Mouse (Mus musculus) neural tube, embryonic 11.5 days (tissue): Measurements from ENCODE around the gene Errfi1. TPM values are rescaled to one million over a fixed set of nuclear protein-coding genes. Genes with fewer than 3 reads are reported as not detected.

Experiments
- ATAC-seq: fragments of 200-750 bp; cut with Nextera tagmentation; 2 replicates; pipeline ENCODE4 v1.8.0; 2017; ENCODE audit warnings: moderate number of reproducible peaks, mild to moderate bottlenecking, moderate TSS enrichment, moderate library complexity; ENCODE audit not compliant: insufficient read depth, low FRiP score, low TSS enrichment
- DNase-seq: peaks from one replicate; pipeline ENCODE4 v3.0.0-alpha.2; 2015; ENCODE audit warnings: low spot score
- H3K27ac ChIP-seq: fragments of 300-500 bp; sonication (generic); 2 replicates; pipeline ENCODE4 v1.5.1; 2014; ENCODE audit warnings: low read depth, mild to moderate bottlenecking, low read length
- H3K27me3 ChIP-seq: fragments of 300-500 bp; sonication (generic); 2 replicates; pipeline ENCODE4 v1.6.1; 2014; ENCODE audit warnings: mild to moderate bottlenecking, low read length, mixed read lengths; ENCODE audit not compliant: control insufficient read depth, insufficient read depth
- H3K36me3 ChIP-seq: fragments of 300-500 bp; sonication (generic); 2 replicates; pipeline ENCODE4 v1.6.1; 2014; ENCODE audit warnings: mild to moderate bottlenecking, low read length, moderate library complexity, mixed read lengths; ENCODE audit not compliant: control insufficient read depth, insufficient read depth
- H3K4me1 ChIP-seq: fragments of 300-500 bp; sonication (generic); 2 replicates; pipeline ENCODE4 v1.6.1; 2014; ENCODE audit warnings: low read length, mixed read lengths; ENCODE audit not compliant: control insufficient read depth, insufficient read depth
- H3K4me2 ChIP-seq: fragments of 300-500 bp; sonication (generic); 2 replicates; pipeline ENCODE4 v1.6.1; 2014; ENCODE audit warnings: low read depth, mild to moderate bottlenecking, moderate library complexity
- H3K4me3 ChIP-seq: fragments of 300-500 bp; sonication (generic); 2 replicates; pipeline ENCODE4 v1.5.1; 2014; ENCODE audit warnings: low read depth, low read length
- H3K9ac ChIP-seq: fragments of 300-500 bp; sonication (generic); 2 replicates; pipeline ENCODE4 v1.6.1; 2014; ENCODE audit warnings: mild to moderate bottlenecking, low read length
- H3K9me3 ChIP-seq: fragments of 300-500 bp; sonication (generic); 2 replicates; pipeline ENCODE4 v1.6.1; 2016; ENCODE audit warnings: low read length; ENCODE audit not compliant: control insufficient read depth
- WGBS: fragments of 180-500 bp; shearing (Covaris S2); extraction: QIAGEN DNeasy Blood & Tissue Kit; methylation state at CpG from one replicate; pipeline ENCODE4 v1.1.7; 2014; 5-methylcytosine and 5-hydroxymethylcytosine counted together
- polyA plus RNA-seq: library from polyadenylated mRNA; unstranded; fragments of >200 nt; fragmentation: Nextera tagmentation; extraction: Ambion mirVana; gene quantifications from 2 replicates; pipeline ENCODE4 v1.2.1, GENCODE M21; 2014

Gene Errfi1
- polyA plus RNA-seq, 1 experiment from 2014 or later, result 63.7 TPM

DNA sequence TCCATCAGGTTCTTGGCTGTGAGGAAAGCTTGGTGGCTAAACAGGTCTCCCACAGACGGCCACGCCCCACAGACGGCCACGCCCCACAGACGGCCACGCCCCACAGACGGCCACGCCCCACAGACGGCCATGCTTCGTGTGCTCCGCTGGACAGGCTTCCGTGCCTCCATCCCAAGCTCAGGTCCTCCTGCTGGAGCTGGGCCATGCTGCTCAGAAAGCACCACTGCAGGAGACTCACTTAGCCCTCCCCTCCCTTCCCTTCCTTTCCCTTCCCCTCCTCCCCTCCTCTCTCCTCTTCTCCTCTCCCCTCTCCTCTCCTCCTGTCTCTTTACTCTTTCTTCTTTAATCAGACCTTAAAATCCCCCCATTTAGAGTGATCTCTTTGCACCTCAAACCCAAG is 16.8 kb upstream of the Errfi1 start:
- no peak overlapping the region for H3K27ac ChIP-seq
- DNase-seq, result no peak
- H3K27me3 ChIP-seq, result no peaks in the 10 kb centered on the region
- WGBS, result 94% methylated on average over 12 of the region's 12 CpGs
- H3K9me3 ChIP-seq, result no peaks in the 10 kb centered on the region
- ATAC-seq, result no peak
- no peaks in the 10 kb centered on the region for H3K36me3 ChIP-seq
- no peak overlapping the region for H3K9ac ChIP-seq
- no peak overlapping the region for H3K4me3 ChIP-seq
- no peak overlapping the region for H3K4me2 ChIP-seq
- H3K4me1 ChIP-seq, result no peaks in the 10 kb centered on the region; the same call in 1 of the 2 replicates

DNA sequence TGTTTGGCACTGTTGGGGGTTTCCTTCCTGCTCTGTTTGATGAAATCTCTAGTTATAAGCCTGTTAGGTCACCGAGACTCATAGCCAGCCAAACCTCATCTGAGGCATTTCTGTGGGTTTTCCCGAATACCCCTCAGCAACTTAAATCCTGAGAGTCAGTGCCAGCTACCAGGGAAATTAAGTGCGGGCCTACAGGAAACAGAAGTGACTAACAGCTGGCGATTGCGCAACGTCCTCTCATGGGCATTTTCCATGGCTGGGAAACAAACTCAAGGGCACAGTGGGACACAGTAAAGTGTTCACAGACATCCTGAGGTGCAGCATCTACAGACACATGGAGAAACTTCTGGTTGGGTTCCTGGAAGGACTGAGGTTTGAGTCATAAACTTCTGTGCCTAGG is 16.3 kb upstream of the Errfi1 start:
- no peaks in the 10 kb centered on the region for H3K9me3 ChIP-seq
- no peaks in the 10 kb centered on the region; the same call in 1 of the 2 replicates for H3K4me1 ChIP-seq
- no peak overlapping the region for H3K27ac ChIP-seq
- 91% methylated on average over 6 of the region's 6 CpGs for WGBS
- H3K27me3 ChIP-seq, result no peaks in the 10 kb centered on the region
- H3K9ac ChIP-seq, result no peak overlapping the region
- DNase-seq, result no peak
- ATAC-seq, result no peak
- no peak overlapping the region for H3K4me3 ChIP-seq
- no peak overlapping the region for H3K4me2 ChIP-seq
- H3K36me3 ChIP-seq, result no peaks in the 10 kb centered on the region

DNA sequence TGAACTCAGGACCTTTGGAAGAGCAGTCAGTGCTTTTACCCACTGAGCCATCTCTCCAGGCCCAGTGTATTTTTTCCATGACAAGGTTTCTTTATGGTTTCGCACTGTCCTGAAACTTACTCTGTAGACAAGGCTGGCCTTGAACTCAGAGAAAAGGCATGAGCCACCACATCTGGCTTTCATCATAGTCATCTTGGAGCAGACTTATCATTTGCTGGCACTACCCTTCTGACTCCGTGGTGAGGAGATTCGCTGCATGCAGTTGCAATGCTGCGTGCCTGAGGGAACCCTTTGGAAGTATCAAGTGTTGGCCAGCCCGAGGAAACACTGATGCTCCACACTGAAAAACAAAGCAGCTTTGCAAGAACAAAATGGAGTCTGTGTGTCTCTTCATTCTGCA is 11.7 kb upstream of the Errfi1 start:
- Histone ChIP-seq H3K36me3 (no peaks in the 10 kb centered on the region), H3K9me3 (no peaks in the 10 kb centered on the region), H3K27ac (no peak overlapping the region), H3K27me3 (no peaks in the 10 kb centered on the region), H3K4me2 (no peak overlapping the region), H3K4me1 (no peaks in the 10 kb centered on the region), H3K9ac (no peak overlapping the region), H3K4me3 (no peak overlapping the region)
- ATAC-seq (no peak), DNase-seq (no peak)
- WGBS, result 85% methylated on average over 5 of the region's 5 CpGs

DNA sequence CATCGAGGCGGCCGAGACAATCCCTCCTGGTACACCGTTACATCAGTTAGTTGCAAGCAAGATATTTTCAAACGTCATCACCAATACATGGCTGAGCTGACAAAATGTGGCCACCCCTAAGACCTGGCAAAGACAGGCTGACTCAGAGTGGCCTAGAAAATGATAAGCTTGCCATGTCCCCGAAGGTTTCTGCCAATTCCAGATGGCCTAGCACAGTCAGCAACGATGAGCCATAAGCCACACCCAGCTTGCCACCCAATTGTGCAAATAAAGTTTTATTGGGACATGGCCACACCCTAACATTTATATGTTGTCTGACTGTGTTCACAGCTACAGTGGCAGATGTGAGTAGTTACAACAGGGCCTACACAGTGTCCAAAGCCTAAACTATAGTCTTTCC is 10.5 kb upstream of the Errfi1 start:
- Histone ChIP-seq H3K36me3 (no peaks in the 10 kb centered on the region), H3K4me2 (no peak overlapping the region), H3K27me3 (no peaks in the 10 kb centered on the region), H3K9ac (no peak overlapping the region), H3K4me3 (no peak overlapping the region), H3K27ac (no peak overlapping the region), H3K9me3 (no peaks in the 10 kb centered on the region), H3K4me1 (no peaks in the 10 kb centered on the region)
- DNase-seq (no peak), ATAC-seq (no peak)
- 82% methylated on average over 7 of the region's 7 CpGs for WGBS

DNA sequence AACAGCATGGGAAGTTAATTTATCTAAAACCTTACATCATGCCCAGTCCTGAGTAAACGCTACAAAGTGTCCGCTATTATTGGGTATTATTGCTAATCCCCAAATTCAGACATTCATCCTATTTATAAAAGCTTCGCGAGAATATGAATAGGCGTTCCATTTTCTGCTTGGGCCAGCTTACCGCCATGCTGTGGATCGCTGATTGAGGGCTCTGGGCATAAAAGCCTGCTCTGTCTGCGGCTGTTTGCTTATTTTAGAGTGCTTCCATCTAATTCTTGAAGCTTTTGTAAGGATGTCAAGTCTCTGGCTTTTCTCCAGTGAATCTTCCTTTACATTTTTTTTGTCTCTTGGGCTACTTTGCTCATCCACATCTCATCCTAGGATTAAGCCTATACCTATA is 7.4 kb upstream of the Errfi1 start:
- DNase-seq (no peak), ATAC-seq (no peak)
- Histone ChIP-seq H3K4me2 (no peak overlapping the region), H3K27ac (no peak overlapping the region), H3K4me1 (0 out of 2 replicates have a peak, but pooled peaks cover 2% of the 10 kb centered on the region), H3K9me3 (no peaks in the 10 kb centered on the region), H3K4me3 (no peak overlapping the region), H3K9ac (no peak overlapping the region), H3K27me3 (no peaks in the 10 kb centered on the region), H3K36me3 (no peaks in the 10 kb centered on the region)
- WGBS, result 80% methylated on average over 8 of the region's 8 CpGs

DNA sequence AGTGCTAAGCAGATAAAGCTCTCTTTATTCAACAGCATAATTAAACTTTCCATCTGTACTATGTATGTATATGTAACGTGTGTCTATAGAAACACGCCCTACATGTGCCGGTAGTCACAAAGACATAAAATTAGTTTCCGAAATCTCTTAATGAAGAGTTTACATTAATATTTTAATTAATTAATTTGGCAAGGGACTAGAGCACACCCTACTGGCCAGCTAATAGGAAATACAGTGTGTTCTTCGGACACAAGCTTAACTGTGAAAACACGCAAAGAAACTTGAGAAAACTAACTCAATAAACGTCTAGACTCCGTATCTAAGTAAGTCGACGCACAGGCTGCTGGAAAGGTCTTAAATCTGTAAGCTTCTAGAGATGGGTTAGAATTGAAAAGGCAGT is 3.8 kb upstream of the Errfi1 start:
- Histone ChIP-seq H3K4me3 (no peak overlapping the region), H3K27me3 (no peaks in the 10 kb centered on the region), H3K36me3 (no peaks in the 10 kb centered on the region), H3K4me1 (peaks cover 8% of the 10 kb centered on the region; the same call in 1 of the 2 replicates), H3K4me2 (no peak overlapping the region), H3K9me3 (no peaks in the 10 kb centered on the region), H3K9ac (no peak overlapping the region), H3K27ac (no peak overlapping the region)
- WGBS, result 74% methylated on average over 10 of the region's 10 CpGs
- ATAC-seq, result no peak
- no peak for DNase-seq

DNA sequence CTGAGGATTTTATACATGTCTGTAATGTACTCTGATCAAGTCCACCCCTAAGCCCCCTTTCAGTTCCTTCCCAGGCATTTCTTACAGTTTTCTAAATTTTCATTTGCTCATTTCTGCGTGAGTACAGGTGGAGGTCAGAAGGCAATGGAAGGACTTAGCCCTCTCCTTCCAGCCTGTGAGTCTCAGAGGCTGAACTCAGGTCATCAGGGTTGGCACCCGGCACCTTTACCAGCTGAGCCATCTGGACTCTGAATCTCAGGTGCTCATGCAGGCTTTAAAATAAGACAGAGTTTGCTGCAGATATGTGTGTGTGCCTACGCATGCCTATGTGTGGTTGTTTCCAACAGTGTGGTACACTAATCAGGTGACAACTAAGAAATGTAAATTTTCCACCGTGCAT is 2.8 kb upstream of the Errfi1 start:
- Histone ChIP-seq H3K27me3 (no peaks in the 10 kb centered on the region), H3K36me3 (no peaks in the 10 kb centered on the region), H3K9me3 (no peaks in the 10 kb centered on the region), H3K4me2 (no peak overlapping the region), H3K27ac (no peak overlapping the region), H3K9ac (no peak overlapping the region), H3K4me1 (peaks cover 9% of the 10 kb centered on the region; the same call in 1 of the 2 replicates), H3K4me3 (no peak overlapping the region)
- no peak for DNase-seq
- ATAC-seq, result no peak
- 94% methylated on average over 4 of the region's 4 CpGs for WGBS

DNA sequence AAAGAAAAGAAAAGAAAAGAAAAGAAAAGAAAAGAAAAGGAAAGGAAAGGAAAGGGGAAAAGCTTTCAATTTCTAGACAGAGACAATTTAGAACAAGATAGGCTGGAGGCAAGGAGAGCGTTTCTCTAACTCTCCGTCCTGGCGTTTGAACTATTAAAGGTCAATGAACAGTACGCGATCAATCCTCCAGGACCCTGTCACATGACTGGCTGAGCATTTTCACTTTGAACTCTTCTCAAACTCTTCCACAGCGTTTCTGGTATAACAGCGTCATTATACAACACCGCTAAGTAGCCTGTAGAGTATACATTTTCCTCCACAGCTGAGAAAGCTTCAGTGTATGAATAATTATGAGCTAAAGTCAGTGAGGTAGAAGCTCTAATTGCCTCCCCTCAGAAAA is 1.7 kb upstream of the Errfi1 start:
- no peak overlapping the region for H3K27ac ChIP-seq
- no peak for DNase-seq
- no peak for ATAC-seq
- no peak overlapping the region for H3K9ac ChIP-seq
- WGBS, result 68% methylated on average over 8 of the region's 8 CpGs
- H3K27me3 ChIP-seq, result no peaks in the 10 kb centered on the region
- peaks cover 10% of the 10 kb centered on the region; the same call in 1 of the 2 replicates for H3K4me1 ChIP-seq
- H3K4me2 ChIP-seq, result no peak overlapping the region
- H3K4me3 ChIP-seq, result no peak overlapping the region
- H3K36me3 ChIP-seq, result no peaks in the 10 kb centered on the region
- no peaks in the 10 kb centered on the region for H3K9me3 ChIP-seq

DNA sequence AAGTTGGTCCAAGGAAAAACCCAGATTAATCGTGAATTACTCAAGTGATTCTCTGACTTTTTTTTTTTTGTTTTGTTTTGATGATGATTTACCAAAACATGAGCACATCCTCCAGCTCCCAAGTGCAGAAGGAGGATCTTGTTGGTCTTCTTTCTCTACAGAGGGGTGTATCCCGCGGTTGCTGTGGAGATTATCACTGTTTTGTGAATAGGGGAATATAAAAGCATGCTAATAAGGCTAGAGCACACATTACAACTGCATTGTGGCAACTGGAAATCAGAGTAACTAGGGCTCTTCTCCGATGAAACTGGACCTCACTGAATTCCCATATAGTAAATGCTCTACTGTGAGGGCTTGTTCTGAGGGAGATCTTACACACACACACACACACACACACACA is 1.2 kb upstream of the Errfi1 start:
- ATAC-seq, result no peak
- no peak overlapping the region for H3K4me2 ChIP-seq

More for the DNA sequence above, 1.2 kb upstream of the Errfi1 start:
- 78% methylated on average over 4 of the region's 4 CpGs for WGBS
- H3K27me3 ChIP-seq, result no peaks in the 10 kb centered on the region
- no peak overlapping the region for H3K4me3 ChIP-seq
- H3K9ac ChIP-seq, result no peak overlapping the region
- no peak overlapping the region for H3K27ac ChIP-seq
- peaks cover 10% of the 10 kb centered on the region; the same call in 1 of the 2 replicates for H3K4me1 ChIP-seq
- H3K36me3 ChIP-seq, result no peaks in the 10 kb centered on the region
- H3K9me3 ChIP-seq, result no peaks in the 10 kb centered on the region
- DNase-seq, result no peak
